Mouse (Mus musculus): ENCODE results near the gene Tmem204.

DNA sequence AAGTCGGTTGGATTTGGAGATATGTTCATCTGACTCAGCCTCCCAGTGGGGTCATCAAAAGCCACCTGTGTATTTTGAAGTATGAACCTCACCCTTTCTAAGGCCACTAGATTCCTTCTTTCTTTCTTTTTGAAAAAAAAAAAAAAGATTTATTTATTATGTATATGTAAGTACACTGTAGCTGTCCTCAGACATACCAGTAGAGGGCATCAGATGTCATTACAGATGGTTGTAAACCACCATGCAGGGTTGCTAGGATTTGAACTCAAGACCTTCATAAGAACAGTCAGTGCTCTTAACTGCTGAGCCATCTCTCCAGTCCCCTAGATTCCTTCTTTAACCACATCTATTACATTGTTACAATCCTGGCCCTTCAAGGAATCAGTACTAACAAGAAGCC, 46.7 kb upstream of the Tmem204 start:
- no peak for TF ChIP-seq POLR2A (IDR thresholded peaks at IDR 0.05; ENCODE audit: insufficient read depth, low read depth, low read length)
- no peak for TF ChIP-seq CTCF (IDR thresholded peaks at IDR 0.05; ENCODE audit: insufficient read depth, low read depth, low read length)
